Mouse (Mus musculus) MEL (cell line): ENCODE data around the gene D430041D05Rik.

ENCODE experiments used
- CTCF ChIP-seq, 3 experiments: IDR thresholded peaks in 2 of 3; conservative IDR thresholded peaks in 1 of 3; 2 replicates each; pipeline ENCODE4 v1.5.1; 2011 to 2012; ENCODE audit warnings: low read length in 3 of 3, low read depth in 2 of 3, mild to moderate bottlenecking in 2 of 3, improper control_type of control experiment in 1 of 3, inconsistent platforms in 1 of 3, mixed read lengths in 1 of 3, moderate library complexity in 1 of 3; ENCODE audit not compliant: control insufficient read depth in 1 of 3, insufficient read depth in 1 of 3, poor library complexity in 1 of 3, severe bottlenecking in 1 of 3
- EP300 ChIP-seq, 2 experiments: IDR thresholded peaks; 2 replicates each; pipeline ENCODE4 v1.6.1; 2011; ENCODE audit warnings: improper control_type of control experiment in 2 of 2, low read length in 2 of 2, low read depth in 1 of 2, mild to moderate bottlenecking in 1 of 2
- HCFC1 ChIP-seq: IDR thresholded peaks from 2 replicates; pipeline ENCODE4 v1.6.1; 2012; ENCODE audit warnings: low read depth, mild to moderate bottlenecking, inconsistent platforms, low read length, improper control_type of control experiment, moderate library complexity
- MAZ ChIP-seq: IDR thresholded peaks from 2 replicates; pipeline ENCODE4 v1.6.1; 2012; ENCODE audit warnings: low read depth, mild to moderate bottlenecking, inconsistent platforms, low read length, improper control_type of control experiment
- USF2 ChIP-seq, 2 experiments: IDR thresholded peaks; 2 replicates each; pipeline ENCODE4 v1.6.1; 2011 to 2012; ENCODE audit warnings: improper control_type of control experiment in 2 of 2, low read length in 2 of 2, borderline replicate concordance in 1 of 2, inconsistent platforms in 1 of 2, low read depth in 1 of 2, mild to moderate bottlenecking in 1 of 2; ENCODE audit not compliant: insufficient read depth in 1 of 2

DNA sequence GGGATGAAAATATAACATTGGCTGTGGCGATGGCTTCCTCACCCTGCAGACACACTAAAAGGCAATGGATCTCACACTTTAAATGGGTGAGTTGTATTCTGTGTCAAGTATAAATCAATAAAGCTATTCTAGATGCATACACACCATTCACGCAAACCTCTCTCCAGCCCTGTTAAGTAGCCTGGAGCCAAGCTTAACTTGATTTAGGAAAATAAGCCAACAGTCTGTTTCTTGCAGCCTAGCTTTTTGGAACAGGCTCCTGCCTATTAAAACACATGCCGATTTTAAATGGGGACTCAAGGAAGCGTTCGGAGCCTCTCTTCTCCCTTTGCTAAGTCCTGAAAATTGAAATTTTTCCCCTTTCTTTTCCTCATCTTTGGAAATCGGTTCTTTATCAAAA, 93.2 kb downstream of the D430041D05Rik start:
- TF ChIP-seq EP300 (IDR thresholded peaks at IDR 0.05; ENCODE audit: low read depth in 1 of 2, low read length in 2 of 2): no peak
- TF ChIP-seq HCFC1: no peak
- no peak for TF ChIP-seq CTCF (IDR thresholded peaks at IDR 0.05 in 2 of 3, conservative IDR thresholded peaks at IDR 0.05 in 1 of 3; ENCODE audit: control insufficient read depth in 1 of 3, insufficient read depth in 1 of 3, low read depth in 2 of 3, low read length in 3 of 3, poor library complexity in 1 of 3, severe bottlenecking in 1 of 3)
- no peak for TF ChIP-seq MAZ
- TF ChIP-seq USF2 (IDR thresholded peaks at IDR 0.05; ENCODE audit: borderline replicate concordance in 1 of 2, insufficient read depth in 1 of 2, low read depth in 1 of 2, low read length in 2 of 2): no peak
